Mouse (Mus musculus): ENCODE measurements around the gene Olfr26. TPM values are rescaled to one million over a fixed set of nuclear protein-coding genes. Genes with fewer than 3 reads are reported as not detected.
A peak's percentile ranks its signal among the peaks of the same experiment; 100 is the strongest.
"Not testable (repeated sequence)": the region's sequence is repeated elsewhere in the genome, so short reads cannot be mapped to it uniquely, and the experiment has no call there.

Olfr26 gene
- not detected for total RNA-seq (2021)

DNA sequence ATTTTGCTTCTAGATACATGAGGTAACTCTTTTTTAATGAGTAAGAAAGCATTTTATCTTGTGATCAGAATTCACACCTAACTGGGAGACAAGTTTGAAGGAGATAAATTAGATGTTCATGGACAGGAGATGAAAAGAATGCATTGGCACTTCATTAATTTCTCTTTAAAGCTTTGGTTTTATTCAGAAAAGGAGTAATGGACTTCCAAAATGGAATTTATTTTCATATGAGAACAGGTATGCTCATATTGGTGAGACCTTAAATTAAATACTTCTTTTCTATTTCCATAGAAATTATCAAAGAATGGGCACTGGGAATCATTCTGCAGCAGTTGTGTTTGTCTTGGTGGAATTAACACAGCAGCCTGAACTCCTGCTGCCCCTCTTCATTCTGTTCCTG is at the start of gene Olfr26:
Olfr26 (plus strand) TSS at position 301 of the 400 bp plus-strand sequence.
- DNase-seq (ENCODE audit: low spot score in 2 of 2): no peak
- intact Hi-C loops (cut with DNase I): no loop called here

DNA sequence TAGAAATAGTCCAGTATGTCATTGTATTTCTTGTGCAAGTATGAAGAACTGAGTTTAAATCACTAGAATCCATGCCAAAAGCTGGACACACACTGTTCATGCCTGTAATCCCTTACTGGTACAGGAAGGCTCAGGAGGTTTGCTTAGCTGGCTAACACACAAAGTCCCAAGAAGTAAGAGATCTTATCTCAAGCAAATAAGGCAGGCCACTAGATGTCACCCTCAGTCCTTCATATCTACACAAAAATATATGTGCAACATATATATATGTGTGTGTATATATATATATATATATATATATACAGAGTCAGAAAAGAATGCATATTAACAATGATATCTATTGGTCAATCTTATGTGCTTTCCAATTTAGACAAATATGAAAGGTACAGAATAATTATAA is 49.2 kb upstream of the Olfr26 start:
- peak; percentile 21 to 54 for DNase-seq (ENCODE audit: low spot score in 2 of 2)
- intact Hi-C loops (cut with DNase I): loop anchor here (5.0 to 10.0 kb wide), 2 partner anchors 699 to 797 kb away; partner anchors contain the start of gene AW551984

DNA sequence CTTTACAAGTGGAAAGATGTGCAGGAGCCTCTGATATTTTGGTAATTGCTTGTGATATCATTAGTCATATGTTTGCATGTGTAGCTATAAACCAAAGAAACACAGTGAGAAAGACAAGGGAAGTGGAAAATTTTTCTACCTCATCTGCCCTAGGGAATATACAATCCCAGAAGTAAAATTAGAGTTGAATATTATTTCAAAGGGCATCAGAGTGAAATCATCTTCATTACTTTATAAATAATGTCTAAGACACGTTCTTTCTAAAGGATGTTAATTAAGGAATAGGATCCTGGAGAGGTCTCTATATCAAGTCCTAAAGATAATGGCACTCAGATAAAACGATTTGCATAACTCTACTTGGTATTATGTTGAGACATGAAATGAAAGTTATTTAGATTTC is 40.5 kb upstream of the Olfr26 start, which contains the start of gene Olfr922:
Olfr922 (plus strand) TSS at position 301 of the 400 bp plus-strand sequence.
- intact Hi-C loops (cut with DNase I): no loop called here
- no peak for DNase-seq (ENCODE audit: low spot score in 2 of 2)

DNA sequence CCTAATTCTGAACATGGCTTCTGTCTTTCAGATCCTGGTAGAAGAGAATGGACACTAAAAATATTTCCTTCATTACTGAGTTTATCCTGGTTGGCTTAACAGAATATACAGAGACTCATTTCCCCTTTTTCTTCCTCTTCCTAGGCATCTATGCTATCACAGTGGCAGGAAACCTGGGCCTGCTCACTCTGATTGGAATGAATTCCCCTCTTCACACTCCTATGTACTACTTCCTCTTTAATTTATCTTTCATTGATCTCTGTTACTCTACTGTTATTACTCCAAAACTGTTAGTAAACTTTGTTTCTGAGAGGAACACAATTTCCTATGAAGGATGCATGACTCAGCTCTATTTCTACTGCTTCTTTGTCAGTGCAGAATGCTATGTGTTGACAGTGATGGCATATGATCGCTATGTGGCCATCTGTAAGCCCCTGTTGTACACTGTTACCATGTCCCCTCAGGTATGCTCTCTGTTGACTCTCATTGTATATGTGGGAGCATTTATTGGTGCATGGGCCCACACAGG is 39.3 kb upstream of the Olfr26 start:
- intact Hi-C loops (cut with DNase I): no loop called here
- DNase-seq (ENCODE audit: low spot score in 2 of 2): no peak

DNA sequence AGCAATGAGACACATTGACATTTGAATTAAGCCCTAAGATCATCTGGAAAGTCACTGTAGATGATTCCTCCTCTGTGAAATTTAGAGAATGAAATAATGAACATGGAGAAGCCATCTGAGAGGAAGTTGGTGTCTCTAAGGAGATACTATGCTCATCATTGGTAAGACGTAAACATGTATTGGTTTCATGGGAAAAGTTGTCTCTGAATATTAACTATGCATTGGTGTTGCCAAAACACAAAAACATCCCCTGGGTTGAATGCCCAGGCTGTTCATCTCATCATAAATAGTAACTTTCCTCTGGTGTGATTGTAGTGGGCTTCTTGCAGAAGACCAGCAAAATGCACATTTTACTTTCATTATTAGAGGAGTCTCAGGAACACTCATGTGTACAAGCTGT is 28.6 kb upstream of the Olfr26 start, which contains the start of gene Olfr923:
Olfr923 (plus strand) TSS at position 301 of the 400 bp plus-strand sequence.
- intact Hi-C loops (cut with DNase I): no loop called here
- no peak for DNase-seq (ENCODE audit: low spot score in 2 of 2)

DNA sequence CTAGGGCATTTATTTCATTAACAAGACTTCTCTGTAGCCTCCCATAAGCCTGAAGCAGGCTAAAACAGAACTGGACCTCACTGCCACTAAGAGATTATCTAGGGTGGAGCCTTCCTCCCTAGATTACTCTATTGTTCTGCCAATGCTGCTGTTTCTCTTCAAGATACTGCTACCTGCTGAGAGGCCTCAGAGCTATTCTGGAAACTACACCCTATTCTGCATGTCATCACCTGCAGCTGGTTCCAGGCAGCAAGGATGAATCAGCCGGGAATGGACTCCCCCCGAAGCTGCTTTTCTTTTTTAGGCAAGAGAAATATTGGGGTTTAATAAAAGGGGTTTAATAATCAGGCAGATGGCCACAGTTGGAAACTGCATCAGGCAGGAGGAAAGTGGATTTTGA is 21.8 kb upstream of the Olfr26 start:
- DNase-seq (ENCODE audit: low spot score in 2 of 2): no peak
- intact Hi-C loops (cut with DNase I): no loop called here

DNA sequence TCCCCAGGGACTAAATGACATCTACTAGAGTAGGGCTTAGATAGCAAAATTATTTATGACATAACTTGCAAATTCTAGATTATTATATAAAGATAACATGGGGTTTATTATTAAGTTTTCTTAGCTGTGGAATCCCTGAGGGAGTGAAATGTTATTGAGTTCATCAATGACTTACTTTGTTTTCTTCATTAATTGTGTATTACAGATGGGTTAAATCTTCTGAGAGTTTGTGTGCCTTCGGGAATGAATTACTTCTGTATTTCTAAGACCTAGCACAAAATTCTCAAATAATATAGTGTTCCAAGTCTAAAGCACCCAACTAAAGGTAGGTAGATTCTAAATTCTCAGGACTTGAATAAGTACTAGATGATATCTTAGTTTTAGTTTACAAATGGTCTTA is 10.7 kb upstream of the Olfr26 start, which contains the start of gene Olfr924:
Olfr924 (plus strand) TSS at position 301 of the 400 bp plus-strand sequence.
- DNase-seq (ENCODE audit: low spot score in 2 of 2): no peak
- intact Hi-C loops (cut with DNase I): no loop called here

DNA sequence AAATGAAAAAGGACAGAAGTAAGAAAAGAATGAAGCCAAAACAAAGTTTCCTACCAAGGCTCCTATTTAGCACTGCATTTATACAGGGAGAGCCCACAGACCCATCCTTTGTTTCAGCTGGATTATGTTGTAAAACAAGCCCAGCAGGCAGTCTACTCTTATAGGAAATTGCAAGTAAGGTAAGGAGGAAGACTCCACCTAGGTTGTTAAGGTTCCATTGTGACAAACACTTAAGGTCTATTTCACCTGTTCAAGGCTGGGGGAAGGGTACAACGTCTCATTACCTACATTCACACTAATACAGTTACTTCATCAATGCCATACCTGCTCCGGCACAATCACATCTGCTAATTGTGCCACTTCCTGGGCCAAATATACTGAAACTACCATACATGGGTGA is 20.0 kb downstream of the Olfr26 start:
- not testable (repeated sequence) for DNase-seq (ENCODE audit: low spot score in 2 of 2)

DNA sequence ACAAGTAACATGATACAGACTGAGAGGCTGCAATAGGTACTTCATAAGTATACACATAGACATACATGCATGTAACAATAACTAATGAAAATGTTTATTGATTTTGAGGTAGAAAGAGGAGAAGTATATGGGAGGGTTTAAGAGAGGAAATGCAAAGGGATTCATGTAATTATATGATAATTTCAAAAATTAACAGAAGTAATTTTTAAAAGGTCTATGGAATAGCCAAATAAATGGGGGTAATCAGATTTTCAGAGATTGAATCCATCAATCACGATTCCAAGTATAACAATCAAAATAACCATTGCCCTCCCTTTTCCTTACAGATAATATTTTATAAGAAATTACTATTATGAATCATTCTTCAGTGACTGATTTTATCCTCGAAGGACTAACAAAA is 22.0 kb downstream of the Olfr26 start, which contains the start of gene Olfr926:
Olfr926 (plus strand) TSS at position 301 of the 400 bp plus-strand sequence.
- DNase-seq (ENCODE audit: low spot score in 2 of 2): no peak
- intact Hi-C loops (cut with DNase I): loop anchor here (1.0 kb wide), 1 partner anchor 31 kb away; no protein-coding TSS in a partner anchor

More for the DNA sequence above, 20.0 kb downstream of the Olfr26 start:
- intact Hi-C loops (cut with DNase I): not testable (repeated sequence)

Other genes with a start within 250 kb of the Olfr26 start
- gene Olfr914, start 250.0 kb upstream of the Olfr26 start, total RNA-seq (2021): not detected
- gene Olfr916, start 195.2 kb upstream of the Olfr26 start, total RNA-seq (2021): not detected
- not detected for gene Olfr917, start 189.2 kb upstream of the Olfr26 start, total RNA-seq (2021)
- not detected for gene Olfr918, start 180.5 kb upstream of the Olfr26 start, total RNA-seq (2021)
- not detected for gene Olfr919, start 151.4 kb upstream of the Olfr26 start, total RNA-seq (2021)
- gene Vwa5a, start 136.8 kb upstream of the Olfr26 start, total RNA-seq (2021): 1 to 10 TPM; 7.2 to 7.9 TPM
- gene Olfr920, start 102.8 kb upstream of the Olfr26 start, total RNA-seq (2021): not detected
- not detected for gene Olfr921, start 82.0 kb upstream of the Olfr26 start, total RNA-seq (2021)
- gene Olfr922, start 40.4 kb upstream of the Olfr26 start, total RNA-seq (2021): not detected
- not detected for gene Olfr923, start 28.5 kb upstream of the Olfr26 start, total RNA-seq (2021)
- not detected for gene Olfr924, start 10.6 kb upstream of the Olfr26 start, total RNA-seq (2021)
- gene Olfr926, start 22.1 kb downstream of the Olfr26 start, total RNA-seq (2021): not detected
- gene Olfr930, start 74.7 kb downstream of the Olfr26 start, total RNA-seq (2021): not detected
- not detected for gene Olfr933, start 117.3 kb downstream of the Olfr26 start, total RNA-seq (2021)
- gene Olfr934, start 133.3 kb downstream of the Olfr26 start, total RNA-seq (2021): not detected
- not detected for gene Olfr935, start 144.6 kb downstream of the Olfr26 start, total RNA-seq (2021)
- gene Olfr146, start 168.3 kb downstream of the Olfr26 start, total RNA-seq (2021): not detected
- not detected for gene Olfr937, start 209.9 kb downstream of the Olfr26 start, total RNA-seq (2021)
- gene Olfr938, start 223.8 kb downstream of the Olfr26 start, total RNA-seq (2021): not detected

All from left cerebral cortex, postnatal 25 days (tissue).